Mouse (Mus musculus): ENCODE measurements around the gene Atat1. TPM values are rescaled to one million over a fixed set of nuclear protein-coding genes. Genes with fewer than 3 reads are reported as not detected.

Atat1 gene
- 9.9 and 11.9 TPM in 2 replicates for polyA plus RNA-seq (2015; fragmentation: Nextera tagmentation; extraction: Ambion mirVana)

GRCm38 (mm10) chr17:35909919-35910369, at the start of gene Atat1:
Gene Atat1 (minus strand): TSS chr17:35910075.

GRCm38 (mm10) chr17:35916297-35917142, 6.6 kb upstream of the Atat1 start, which contains the start of the genes Mrps18b and Ppp1r10:
Gene Mrps18b (minus strand): TSS chr17:35916389.
Gene Ppp1r10 (plus strand): TSS chr17:35916434.

GRCm38 (mm10) chr17:35896781-35897643, 12.9 kb downstream of the Atat1 start, which contains the start of gene 2310061I04Rik:
Gene 2310061I04Rik (minus strand): TSS chr17:35897431.

GRCm38 (mm10) chr17:35879245-35880057, 30.4 kb downstream of the Atat1 start, which contains the start of gene Dhx16:
Gene Dhx16 (plus strand): TSS chr17:35879819.

GRCm38 (mm10) chr17:35865481-35866280, 44.2 kb downstream of the Atat1 start, which contains the start of gene Ppp1r18:
Gene Ppp1r18 (plus strand): TSS chr17:35865593.

GRCm38 (mm10) chr17:35861198-35861857, 48.5 kb downstream of the Atat1 start, which contains the start of gene Nrm:
Gene Nrm (plus strand): TSS chr17:35861318.

MicroRNA genes within 50 kb of the gene (microRNA counts, 519-probe panel; counts per million panel counts)
- microRNA mmu-miR-1894-3p (88.3 counts per million), microRNA mmu-miR-1894-5p (88.3 counts per million)

Other genes with a start within 250 kb of the Atat1 start
- 7.5 and 7.6 TPM in 2 replicates for gene Vars2, start 242.5 kb downstream of the Atat1 start, polyA plus RNA-seq (2015; fragmentation: Nextera tagmentation; extraction: Ambion mirVana)
- gene Gtf2h4, start 236.3 kb downstream of the Atat1 start, polyA plus RNA-seq (2015; fragmentation: Nextera tagmentation; extraction: Ambion mirVana), result 23.5 and 25.8 TPM in 2 replicates
- gene Ddr1, start 205.5 kb downstream of the Atat1 start, polyA plus RNA-seq (2015; fragmentation: Nextera tagmentation; extraction: Ambion mirVana), result 13.8 and 18.6 TPM in 2 replicates
- gene Ier3, start 88.4 kb downstream of the Atat1 start, polyA plus RNA-seq (2015; fragmentation: Nextera tagmentation; extraction: Ambion mirVana), result 32.9 and 36.5 TPM in 2 replicates
- 45.6 and 54.3 TPM in 2 replicates for gene Flot1, start 86.8 kb downstream of the Atat1 start, polyA plus RNA-seq (2015; fragmentation: Nextera tagmentation; extraction: Ambion mirVana)
- 563 and 593 TPM in 2 replicates for gene Tubb5, start 71.8 kb downstream of the Atat1 start, polyA plus RNA-seq (2015; fragmentation: Nextera tagmentation; extraction: Ambion mirVana)
- gene Mdc1, start 68.6 kb downstream of the Atat1 start, polyA plus RNA-seq (2015; fragmentation: Nextera tagmentation; extraction: Ambion mirVana), result 6.5 and 7.6 TPM in 2 replicates
- gene Nrm, start 48.8 kb downstream of the Atat1 start, polyA plus RNA-seq (2015; fragmentation: Nextera tagmentation; extraction: Ambion mirVana), result 38.0 and 41.2 TPM in 2 replicates
- 28.7 and 37.7 TPM in 2 replicates for gene Ppp1r18, start 44.5 kb downstream of the Atat1 start, polyA plus RNA-seq (2015; fragmentation: Nextera tagmentation; extraction: Ambion mirVana)
- 33.5 and 34.1 TPM in 2 replicates for gene Dhx16, start 30.3 kb downstream of the Atat1 start, polyA plus RNA-seq (2015; fragmentation: Nextera tagmentation; extraction: Ambion mirVana)
- 16.2 and 16.7 TPM in 2 replicates for gene 2310061I04Rik, start 12.6 kb downstream of the Atat1 start, polyA plus RNA-seq (2015; fragmentation: Nextera tagmentation; extraction: Ambion mirVana)
- gene Mrps18b, start 6.3 kb upstream of the Atat1 start, polyA plus RNA-seq (2015; fragmentation: Nextera tagmentation; extraction: Ambion mirVana), result 71.9 and 77.8 TPM in 2 replicates
- gene Ppp1r10, start 6.4 kb upstream of the Atat1 start, polyA plus RNA-seq (2015; fragmentation: Nextera tagmentation; extraction: Ambion mirVana), result 17.4 and 18.4 TPM in 2 replicates
- gene Abcf1, start 59.7 kb upstream of the Atat1 start, polyA plus RNA-seq (2015; fragmentation: Nextera tagmentation; extraction: Ambion mirVana), result 75.9 and 76.2 TPM in 2 replicates
- gene Gnl1, start 69.8 kb upstream of the Atat1 start, polyA plus RNA-seq (2015; fragmentation: Nextera tagmentation; extraction: Ambion mirVana), result 18.4 and 21.0 TPM in 2 replicates
- 8.6 and 11.4 TPM in 2 replicates for gene Prr3, start 70.2 kb upstream of the Atat1 start, polyA plus RNA-seq (2015; fragmentation: Nextera tagmentation; extraction: Ambion mirVana)
- 9.8 and 11.7 TPM in 2 replicates for gene H2-T24, start 110.5 kb upstream of the Atat1 start, polyA plus RNA-seq (2015; fragmentation: Nextera tagmentation; extraction: Ambion mirVana)
- gene H2-T23, start 122.8 kb upstream of the Atat1 start, polyA plus RNA-seq (2015; fragmentation: Nextera tagmentation; extraction: Ambion mirVana), result 38.3 and 49.1 TPM in 2 replicates
- 10.0 and 15.3 TPM in 2 replicates for gene H2-T22, start 132.7 kb upstream of the Atat1 start, polyA plus RNA-seq (2015; fragmentation: Nextera tagmentation; extraction: Ambion mirVana)
- not detected in 2 replicates for gene Gm6034, start 132.9 kb upstream of the Atat1 start, polyA plus RNA-seq (2015; fragmentation: Nextera tagmentation; extraction: Ambion mirVana)
- gene Gm11127, start 148.3 kb upstream of the Atat1 start, polyA plus RNA-seq (2015; fragmentation: Nextera tagmentation; extraction: Ambion mirVana), result not detected in 2 replicates
- gene Gm19684, start 211.6 kb upstream of the Atat1 start, polyA plus RNA-seq (2015; fragmentation: Nextera tagmentation; extraction: Ambion mirVana), result not detected in 2 replicates
- gene Gm7030, start 219.3 kb upstream of the Atat1 start, polyA plus RNA-seq (2015; fragmentation: Nextera tagmentation; extraction: Ambion mirVana), result not detected in 2 replicates

All from spleen, postnatal 0 days (tissue).